In the genomic region with DNA sequence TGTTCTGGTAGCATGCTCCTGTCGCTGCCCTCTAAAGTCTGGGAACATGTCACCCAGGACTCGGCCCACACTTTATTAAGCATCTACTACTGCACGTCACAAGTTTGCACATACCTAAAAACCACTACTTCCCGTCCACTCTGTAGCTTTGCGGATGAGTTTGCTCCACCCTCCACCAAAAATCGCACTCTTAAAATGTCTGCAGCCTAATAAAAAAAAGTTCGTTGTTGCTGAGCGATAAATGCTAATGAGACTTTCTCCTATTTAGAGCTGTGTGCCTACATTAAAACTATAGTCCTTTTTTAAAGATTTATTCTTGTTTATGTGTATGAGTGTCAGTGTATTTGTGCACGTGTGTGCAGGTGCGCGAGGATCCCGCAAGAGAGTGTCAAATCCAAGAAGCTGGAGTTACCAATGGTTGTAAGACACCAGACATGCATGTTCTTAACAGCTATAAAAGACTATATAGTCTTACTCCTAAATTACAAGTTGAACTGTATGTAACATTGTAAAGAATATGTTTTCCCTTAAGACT, we compare ENCODE assay signal across 7 mouse cellular contexts. TPM values are rescaled to one million over a fixed set of nuclear protein-coding genes. Genes with fewer than 3 reads are reported as not detected.
DNase-seq lines count a peak whose midpoint lies in the region; ATAC-seq lines count a peak whose summit lies in the region.

No protein-coding gene starts in this region.

- peak; percentile 66 for DNase-seq in 3T3-L1 (ENCODE audit: low read depth, low spot score)
- DNase-seq in 416B (ENCODE audit: low read depth): peak; percentile 67
- DNase-seq in left cerebral cortex, postnatal 4 days: no peak
- no peak for DNase-seq in urinary bladder, postnatal 36 days (ENCODE audit: low spot score in 2 of 2)

- no peaks in the 10 kb centered on the region for H3K27me3 ChIP-seq in erythroblast, embryonic 14.5 days (ENCODE audit: control insufficient read depth)
- no peaks in the 10 kb centered on the region for H3K27me3 ChIP-seq in liver, embryonic 12.5 days (replicated peaks)
- H3K27me3 ChIP-seq in stomach, embryonic 16.5 days (ENCODE audit: control insufficient read depth, insufficient read depth, low read length): no peaks in the 10 kb centered on the region

- peak overlapping the region; percentile 95 for H3K4me2 ChIP-seq in liver, embryonic 12.5 days
- peak overlapping the region; percentile 86 for H3K4me2 ChIP-seq in stomach, embryonic 16.5 days (ENCODE audit: low read depth, low read length)

- H3K9me3 ChIP-seq in erythroblast, embryonic 14.5 days (ENCODE audit: control insufficient read depth, low read length): no peaks in the 10 kb centered on the region
- no peaks in the 10 kb centered on the region for H3K9me3 ChIP-seq in liver, embryonic 12.5 days (replicated peaks)
- H3K9me3 ChIP-seq in stomach, embryonic 16.5 days (replicated peaks; ENCODE audit: control insufficient read depth, low read length): no peaks in the 10 kb centered on the region

- H3K4me3 ChIP-seq in erythroblast, embryonic 14.5 days (replicated peaks): peak overlapping the region; percentile 89
- peak overlapping the region; percentile 94 for H3K4me3 ChIP-seq in liver, embryonic 12.5 days
- peak overlapping the region; percentile 91 for H3K4me3 ChIP-seq in stomach, embryonic 16.5 days (replicated peaks; ENCODE audit: low read length)

- WGBS in liver, embryonic 12.5 days (ENCODE audit: insufficient replicate concordance): 43% methylated on average over 12 of the region's 12 CpGs
- 37% methylated on average over 12 of the region's 12 CpGs for WGBS in stomach, embryonic 16.5 days

- peak overlapping the region; percentile 92 for H3K9ac ChIP-seq in liver, embryonic 12.5 days
- H3K9ac ChIP-seq in stomach, embryonic 16.5 days (ENCODE audit: low read length): peak overlapping the region; percentile 93

- H3K27ac ChIP-seq in liver, embryonic 12.5 days: peak overlapping the region; percentile 71
- peak overlapping the region; percentile 87 for H3K27ac ChIP-seq in stomach, embryonic 16.5 days (ENCODE audit: low read length)

- H3K36me3 ChIP-seq in erythroblast, embryonic 14.5 days (ENCODE audit: control insufficient read depth): peaks cover 9% of the 10 kb centered on the region
- H3K36me3 ChIP-seq in liver, embryonic 12.5 days: peaks cover 10% of the 10 kb centered on the region
- H3K36me3 ChIP-seq in stomach, embryonic 16.5 days (ENCODE audit: control insufficient read depth, insufficient read depth, low read length): no peaks in the 10 kb centered on the region

- peaks cover 21% of the 10 kb centered on the region for H3K4me1 ChIP-seq in erythroblast, embryonic 14.5 days (ENCODE audit: control insufficient read depth)
- peaks cover 17% of the 10 kb centered on the region for H3K4me1 ChIP-seq in liver, embryonic 12.5 days
- H3K4me1 ChIP-seq in stomach, embryonic 16.5 days (ENCODE audit: control insufficient read depth, insufficient read depth, low read length): 0 out of 2 replicates have a peak, but pooled peaks cover 4% of the 10 kb centered on the region

- intact Hi-C loops in left cerebral cortex, postnatal 4 days (cut with DNase I): no loop called here

- no peak for ATAC-seq in liver, embryonic 12.5 days
- ATAC-seq in stomach, embryonic 16.5 days (ENCODE audit: insufficient read depth, low FRiP score): no peak

RNA-seq across cellular contexts. Expression of gene Ikbip, which starts 0.7 kb away (rescaled TPM):
- polyA plus RNA-seq in erythroblast, embryonic 14.5 days (2012): not detected in 2 replicates
- 14.0 and 14.8 TPM in 2 replicates for polyA plus RNA-seq in liver, embryonic 12.5 days (2016; fragmentation: Nextera tagmentation; extraction: Ambion mirVana)
- polyA plus RNA-seq in stomach, embryonic 16.5 days (2015; fragmentation: Nextera tagmentation; extraction: Ambion mirVana): 37.3 and 41.8 TPM in 2 replicates
- 10 to 100 TPM; 12.0 to 12.8 TPM for total RNA-seq in left cerebral cortex, postnatal 4 days (2021)

RNA-seq across cellular contexts. Expression of gene Apaf1, which starts 0.9 kb away (rescaled TPM):
- polyA plus RNA-seq in erythroblast, embryonic 14.5 days (2012): 0.11 and 0.30 TPM in 2 replicates
- 12.6 and 13.9 TPM in 2 replicates for polyA plus RNA-seq in liver, embryonic 12.5 days (2016; fragmentation: Nextera tagmentation; extraction: Ambion mirVana)
- polyA plus RNA-seq in stomach, embryonic 16.5 days (2015; fragmentation: Nextera tagmentation; extraction: Ambion mirVana): 13.4 and 15.1 TPM in 2 replicates
- 10 to 100 TPM; 28.8 to 29.4 TPM for total RNA-seq in left cerebral cortex, postnatal 4 days (2021)

RNA-seq across cellular contexts. Expression of gene Slc25a3, which starts 40.4 kb away (rescaled TPM):
- 18.7 and 21.2 TPM in 2 replicates for polyA plus RNA-seq in erythroblast, embryonic 14.5 days (2012)
- 282 and 297 TPM in 2 replicates for polyA plus RNA-seq in liver, embryonic 12.5 days (2016; fragmentation: Nextera tagmentation; extraction: Ambion mirVana)
- 483 and 485 TPM in 2 replicates for polyA plus RNA-seq in stomach, embryonic 16.5 days (2015; fragmentation: Nextera tagmentation; extraction: Ambion mirVana)
- 100 to 1,000 TPM; 388 to 413 TPM for total RNA-seq in left cerebral cortex, postnatal 4 days (2021)

Comparison
In these comparisons a context has a peak if more than half of its experiments do, and no peak if none do; other contexts are left out.
1. DNase-seq: peak in 3T3-L1 (single experiment) and 416B (single experiment); none in left cerebral cortex, postnatal 4 days (single experiment) and urinary bladder, postnatal 36 days (0 of 2).
2. RNA of gene Ikbip, which starts 0.7 kb away (polyA plus RNA-seq): 37.3 to 41.8 TPM in stomach, embryonic 16.5 days and 14.0 to 14.8 TPM in liver, embryonic 12.5 days; not detected in erythroblast, embryonic 14.5 days; every median in the first group is over 10 times any median in the second.
3. RNA of gene Apaf1, which starts 0.9 kb away (polyA plus RNA-seq): 13.4 to 15.1 TPM in stomach, embryonic 16.5 days and 12.6 to 13.9 TPM in liver, embryonic 12.5 days; 0.11 to 0.30 TPM in erythroblast, embryonic 14.5 days; every median in the first group is over 10 times any median in the second.
4. RNA of gene Slc25a3, which starts 40.4 kb away (polyA plus RNA-seq): 483 to 485 TPM in stomach, embryonic 16.5 days and 282 to 297 TPM in liver, embryonic 12.5 days; 18.7 to 21.2 TPM in erythroblast, embryonic 14.5 days; every median in the first group is over 10 times any median in the second.
5. Peak in every context shown above with its lines, with median percentiles within 50 percentile points of each other: H3K4me3 ChIP-seq.